Comparison of ENCODE assay signal across 28 mouse cellular contexts in the genomic region with DNA sequence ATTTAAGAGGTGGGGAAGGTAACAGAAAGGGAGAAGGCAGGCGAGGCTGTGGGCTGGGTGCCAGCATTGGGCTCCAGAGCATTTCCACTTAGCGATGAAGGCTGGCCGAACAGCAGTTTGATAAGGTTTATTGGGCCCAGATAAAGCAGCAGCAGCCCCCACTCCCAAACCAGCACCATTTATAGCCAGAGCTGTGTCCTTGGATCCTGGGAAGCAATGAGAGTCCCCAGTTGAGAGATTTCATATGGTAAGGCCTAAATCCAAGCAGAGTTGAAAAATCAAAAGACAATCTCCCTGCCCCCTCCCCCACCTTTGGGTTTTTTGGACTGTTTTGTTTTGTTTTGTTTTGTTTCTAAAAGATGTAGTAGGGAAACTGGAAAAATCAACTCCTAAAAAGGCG. TPM values are rescaled to one million over a fixed set of nuclear protein-coding genes. Genes with fewer than 3 reads are reported as not detected.
A peak's percentile ranks its signal among the peaks of the same experiment; 100 is the strongest.
DNase-seq lines count a peak whose midpoint lies in the region; ATAC-seq lines count a peak whose summit lies in the region.
"Had no signal": no experiment of that assay in that cellular context is flagged by ENCODE, and none has a peak within 500 bp of the region (broad histone marks: within the 10 kb centered on the region; RNA-seq: fewer than 3 reads in every experiment).

No protein-coding gene starts in this region.

- H3K9ac ChIP-seq in forebrain, embryonic 14.5 days (ENCODE audit: low read length), result no peak overlapping the region
- H3K9ac ChIP-seq in heart, embryonic 14.5 days (ENCODE audit: low read length), result no peak overlapping the region
- H3K9ac ChIP-seq in limb, embryonic 13.5 days, result no peak overlapping the region; the same call in 1 of the 2 replicates
- H3K9ac ChIP-seq in neural tube, embryonic 12.5 days, result no peak overlapping the region
- H3K9ac ChIP-seq in neural tube, embryonic 15.5 days (replicated peaks), result no peak overlapping the region
- H3K9ac ChIP-seq: forebrain, embryonic 12.5 days; intestine, embryonic 15.5 days; liver, embryonic 12.5 days; liver, postnatal 0 days had no signal

- no peak overlapping the region for H3K4me3 ChIP-seq in forebrain, embryonic 10.5 days
- H3K4me3 ChIP-seq in forebrain, embryonic 14.5 days (ENCODE audit: low read depth, low read length), result no peak overlapping the region
- H3K4me3 ChIP-seq in heart, embryonic 14.5 days (ENCODE audit: control insufficient read depth in 1 of 2, insufficient read depth in 1 of 2, low read depth in 1 of 2, low read length in 2 of 2), result no peak overlapping the region
- no peak overlapping the region for H3K4me3 ChIP-seq in limb, embryonic 13.5 days
- H3K4me3 ChIP-seq in limb, embryonic 10.5 days, result no peak overlapping the region
- no peak overlapping the region for H3K4me3 ChIP-seq in neural tube, embryonic 12.5 days
- H3K4me3 ChIP-seq in neural tube, embryonic 15.5 days (replicated peaks), result no peak overlapping the region
- H3K4me3 ChIP-seq: erythroblast, embryonic 14.5 days; forebrain, embryonic 12.5 days; heart, adult 2 months; intestine, embryonic 15.5 days; layer of hippocampus, adult 2 months; left cerebral cortex, adult 2 months; liver, embryonic 12.5 days had no signal

- peaks cover 54% of the 10 kb centered on the region for H3K4me1 ChIP-seq in forebrain, embryonic 10.5 days
- peaks cover 16% of the 10 kb centered on the region; the same call in 1 of the 2 replicates for H3K4me1 ChIP-seq in forebrain, embryonic 14.5 days (ENCODE audit: control insufficient read depth, insufficient read depth, low read length)
- peaks cover 18 to 34% of the 10 kb centered on the region in 2 experiments for H3K4me1 ChIP-seq in heart, embryonic 14.5 days (ENCODE audit: control insufficient read depth in 2 of 2, insufficient read depth in 2 of 2, low read length in 2 of 2)
- peaks cover 53% of the 10 kb centered on the region for H3K4me1 ChIP-seq in limb, embryonic 13.5 days
- H3K4me1 ChIP-seq in limb, embryonic 10.5 days, result peaks cover 55% of the 10 kb centered on the region
- H3K4me1 ChIP-seq in neural tube, embryonic 12.5 days, result peaks cover 35% of the 10 kb centered on the region
- peaks cover 41% of the 10 kb centered on the region for H3K4me1 ChIP-seq in neural tube, embryonic 15.5 days

- intact Hi-C loops in heart, postnatal 14 days (cut with DNase I), result loop anchor here (5.0 kb wide), 1 partner anchor 116 kb away; no protein-coding TSS in a partner anchor

- 50% methylated on average over 4 of the region's 4 CpGs for WGBS in forebrain, embryonic 10.5 days
- WGBS in forebrain, embryonic 14.5 days, result 37% methylated on average over 4 of the region's 4 CpGs
- 26% methylated on average over 4 of the region's 4 CpGs for WGBS in heart, embryonic 14.5 days
- WGBS in limb, embryonic 13.5 days, result 37% methylated on average over 4 of the region's 4 CpGs
- 64% methylated on average over 4 of the region's 4 CpGs for WGBS in limb, embryonic 10.5 days
- WGBS in neural tube, embryonic 12.5 days, result 57% methylated on average over 4 of the region's 4 CpGs
- WGBS in neural tube, embryonic 15.5 days, result 35% methylated on average over 4 of the region's 4 CpGs

- H3K27ac ChIP-seq in forebrain, embryonic 10.5 days, result 0 out of 2 replicates have a peak overlapping the region, but pooled peaks have one; percentile 53
- no peak overlapping the region for H3K27ac ChIP-seq in forebrain, embryonic 14.5 days (ENCODE audit: low read depth, low read length)
- H3K27ac ChIP-seq in heart, embryonic 14.5 days (replicated peaks in 1 of 2; ENCODE audit: control insufficient read depth in 1 of 2, insufficient read depth in 1 of 2, low read depth in 2 of 2, low read length in 2 of 2), result no peak overlapping the region
- no peak overlapping the region for H3K27ac ChIP-seq in limb, embryonic 13.5 days
- no peak overlapping the region for H3K27ac ChIP-seq in limb, embryonic 10.5 days
- H3K27ac ChIP-seq in neural tube, embryonic 12.5 days, result no peak overlapping the region
- no peak overlapping the region for H3K27ac ChIP-seq in neural tube, embryonic 15.5 days (replicated peaks)
- H3K27ac ChIP-seq: forebrain, embryonic 12.5 days; heart, adult 2 months; hindbrain, postnatal 0 days; intestine, embryonic 15.5 days; left cerebral cortex, adult 2 months; liver, embryonic 12.5 days had no signal

- DNase-seq in forebrain, embryonic 10.5 days (ENCODE audit: extremely low spot score, low spot score), result no peak
- DNase-seq in forebrain, embryonic 14.5 days (ENCODE audit: low spot score), result no peak
- no peak for DNase-seq in heart, postnatal 14 days
- no peak for DNase-seq in limb, embryonic 10.5 days (ENCODE audit: low spot score)
- DNase-seq: adrenal gland, adult 8-10 months; cerebellum, adult 2 months; cerebellum, postnatal 14 days; kidney, adult 2 months; kidney, postnatal 36 days; liver, postnatal 0 days; lung, postnatal 36 days; right cerebral cortex, adult 18-20 months; spleen, adult 18-20 months; thymus, postnatal 14 days had no signal

- no peak overlapping the region for H3K4me2 ChIP-seq in forebrain, embryonic 14.5 days (ENCODE audit: low read length)
- H3K4me2 ChIP-seq in heart, embryonic 14.5 days (ENCODE audit: low read length), result peak overlapping the region; percentile 77
- peak overlapping the region; percentile 95; the same call in 1 of the 2 replicates for H3K4me2 ChIP-seq in limb, embryonic 13.5 days (replicated peaks)
- 0 out of 2 replicates have a peak overlapping the region, but pooled peaks have one; percentile 97 for H3K4me2 ChIP-seq in neural tube, embryonic 12.5 days (replicated peaks)
- H3K4me2 ChIP-seq in neural tube, embryonic 15.5 days, result no peak overlapping the region
- H3K4me2 ChIP-seq: forebrain, embryonic 12.5 days; intestine, embryonic 15.5 days; liver, embryonic 12.5 days had no signal

- ATAC-seq in forebrain, embryonic 14.5 days, result no peak
- no peak for ATAC-seq in heart, embryonic 14.5 days (ENCODE audit: insufficient number of reproducible peaks, insufficient read depth, low FRiP score, low read depth)
- ATAC-seq in limb, embryonic 13.5 days (ENCODE audit: low FRiP score, low read depth), result no peak
- ATAC-seq in neural tube, embryonic 12.5 days (ENCODE audit: low FRiP score, low read depth), result no peak
- ATAC-seq in neural tube, embryonic 15.5 days (ENCODE audit: low FRiP score), result no peak
- ATAC-seq: hindbrain, postnatal 0 days; intestine, embryonic 15.5 days; liver, embryonic 12.5 days; liver, postnatal 0 days had no signal

- H3K27me3 ChIP-seq in forebrain, embryonic 10.5 days (ENCODE audit: poor library complexity, severe bottlenecking), result peaks cover 71% of the 10 kb centered on the region
- H3K27me3 ChIP-seq in forebrain, embryonic 14.5 days (replicated peaks; ENCODE audit: control insufficient read depth, insufficient read depth, low read length), result peaks cover 35% of the 10 kb centered on the region
- H3K27me3 ChIP-seq in heart, embryonic 14.5 days (ENCODE audit: control insufficient read depth, insufficient read depth, low read length), result peaks cover 48% of the 10 kb centered on the region
- H3K27me3 ChIP-seq in limb, embryonic 13.5 days, result peaks cover 90% of the 10 kb centered on the region
- peaks cover 72% of the 10 kb centered on the region for H3K27me3 ChIP-seq in limb, embryonic 10.5 days (ENCODE audit: low read depth, poor library complexity, severe bottlenecking)
- peaks cover 25% of the 10 kb centered on the region for H3K27me3 ChIP-seq in neural tube, embryonic 12.5 days (replicated peaks)
- H3K27me3 ChIP-seq in neural tube, embryonic 15.5 days (replicated peaks), result peaks cover 21% of the 10 kb centered on the region
- H3K27me3 ChIP-seq: CH12.LX had no signal

- peaks cover 1% of the 10 kb centered on the region; the same call in 1 of the 2 replicates for H3K36me3 ChIP-seq in forebrain, embryonic 10.5 days (replicated peaks)
- H3K36me3 ChIP-seq in forebrain, embryonic 14.5 days (ENCODE audit: control insufficient read depth, insufficient read depth, low read length), result no peaks in the 10 kb centered on the region
- H3K36me3 ChIP-seq in heart, embryonic 14.5 days (ENCODE audit: control insufficient read depth, insufficient read depth, low read length), result no peaks in the 10 kb centered on the region
- no peaks in the 10 kb centered on the region for H3K36me3 ChIP-seq in limb, embryonic 13.5 days
- H3K36me3 ChIP-seq in limb, embryonic 10.5 days, result no peaks in the 10 kb centered on the region
- no peaks in the 10 kb centered on the region for H3K36me3 ChIP-seq in neural tube, embryonic 12.5 days
- H3K36me3 ChIP-seq in neural tube, embryonic 15.5 days, result no peaks in the 10 kb centered on the region
- H3K36me3 ChIP-seq: forebrain, embryonic 12.5 days; intestine, embryonic 15.5 days; liver, embryonic 12.5 days had no signal

- no peaks in the 10 kb centered on the region for H3K9me3 ChIP-seq in forebrain, embryonic 10.5 days
- no peaks in the 10 kb centered on the region for H3K9me3 ChIP-seq in forebrain, embryonic 14.5 days (replicated peaks; ENCODE audit: control insufficient read depth, low read length)
- H3K9me3 ChIP-seq in heart, embryonic 14.5 days (ENCODE audit: control insufficient read depth, low read length), result no peaks in the 10 kb centered on the region
- H3K9me3 ChIP-seq in limb, embryonic 13.5 days, result no peaks in the 10 kb centered on the region
- H3K9me3 ChIP-seq in limb, embryonic 10.5 days (replicated peaks), result no peaks in the 10 kb centered on the region
- H3K9me3 ChIP-seq in neural tube, embryonic 12.5 days, result no peaks in the 10 kb centered on the region
- no peaks in the 10 kb centered on the region for H3K9me3 ChIP-seq in neural tube, embryonic 15.5 days (replicated peaks)
- H3K9me3 ChIP-seq: forebrain, embryonic 12.5 days; intestine, embryonic 15.5 days; liver, embryonic 12.5 days had no signal

RNA-seq across cellular contexts. Expression of a gene that starts 2.3 kb away (rescaled TPM):
- 27.0 and 29.1 TPM in 2 replicates for polyA plus RNA-seq in forebrain, embryonic 10.5 days (2016; fragmentation: Nextera tagmentation; extraction: Ambion mirVana)
- polyA plus RNA-seq in forebrain, embryonic 14.5 days (2014; fragmentation: Nextera tagmentation; extraction: Ambion mirVana), result 2.3 and 3.7 TPM in 2 replicates
- 2.1 and 3.3 TPM in 2 replicates for polyA plus RNA-seq in heart, embryonic 14.5 days (2014; fragmentation: Nextera tagmentation; extraction: Ambion mirVana)
- 100 to 1,000 TPM; 144 to 166 TPM for total RNA-seq in heart, postnatal 14 days (2021)
- polyA plus RNA-seq in limb, embryonic 13.5 days (2015; fragmentation: Nextera tagmentation; extraction: Ambion mirVana), result 1.1 and 1.3 TPM in 2 replicates
- 19.7 and 29.3 TPM in 2 replicates for polyA plus RNA-seq in limb, embryonic 10.5 days (2016; fragmentation: Nextera tagmentation; extraction: Ambion mirVana)
- 7.7 TPM in 2 replicates for polyA plus RNA-seq in neural tube, embryonic 12.5 days (2016; fragmentation: Nextera tagmentation; extraction: Ambion mirVana)
- 9.7 and 10.8 TPM in 2 replicates for polyA plus RNA-seq in neural tube, embryonic 15.5 days (2015; fragmentation: Nextera tagmentation; extraction: Ambion mirVana)
- polyA plus RNA-seq: C2C12 had no signal

Comparison
In these comparisons a context has a peak if more than half of its experiments do, and no peak if none do; other contexts are left out.
1. H3K4me2 ChIP-seq: peak in heart, embryonic 14.5 days (single experiment), limb, embryonic 13.5 days (single experiment) and neural tube, embryonic 12.5 days (single experiment); none in forebrain, embryonic 14.5 days (single experiment) and neural tube, embryonic 15.5 days (single experiment).